Mouse (Mus musculus) hindbrain, embryonic 13.5 days (tissue): ENCODE data around the gene Clcf1. TPM values are rescaled to one million over a fixed set of nuclear protein-coding genes. Genes with fewer than 3 reads are reported as not detected.

Source experiments
- ATAC-seq: fragments of 200-750 bp; cut with Nextera tagmentation; 2 replicates; pipeline ENCODE4 v1.8.0; 2017; ENCODE audit warnings: moderate TSS enrichment; ENCODE audit not compliant: low FRiP score
- H3K27ac ChIP-seq: fragments of 300-500 bp; sonication (generic); 2 replicates; pipeline ENCODE4 v1.5.1; 2015; ENCODE audit warnings: inconsistent platforms, mild to moderate bottlenecking, moderate library complexity
- H3K27me3 ChIP-seq: fragments of 300-500 bp; sonication (generic); 2 replicates; pipeline ENCODE4 v1.6.1; 2015; ENCODE audit warnings: mild to moderate bottlenecking, inconsistent platforms
- H3K36me3 ChIP-seq: fragments of 300-500 bp; sonication (generic); 2 replicates; pipeline ENCODE4 v1.6.1; 2015; ENCODE audit warnings: mild to moderate bottlenecking, inconsistent platforms
- H3K4me1 ChIP-seq: fragments of 300-500 bp; sonication (generic); replicated peaks from 2 replicates; pipeline ENCODE4 v1.6.1; 2015; ENCODE audit warnings: inconsistent platforms
- H3K4me2 ChIP-seq: fragments of 300-500 bp; sonication (generic); 2 replicates; pipeline ENCODE4 v1.6.1; 2015; ENCODE audit warnings: inconsistent platforms, mild to moderate bottlenecking, moderate library complexity
- H3K4me3 ChIP-seq: fragments of 300-500 bp; sonication (generic); 2 replicates; pipeline ENCODE4 v1.5.1; 2015; ENCODE audit warnings: mild to moderate bottlenecking, inconsistent platforms
- H3K9ac ChIP-seq: fragments of 300-500 bp; sonication (generic); 2 replicates; pipeline ENCODE4 v1.6.1; 2015; ENCODE audit warnings: mild to moderate bottlenecking, inconsistent platforms
- H3K9me3 ChIP-seq: fragments of 300-500 bp; sonication (generic); 2 replicates; pipeline ENCODE4 v1.6.1; 2016; ENCODE audit warnings: inconsistent platforms
- WGBS: fragments of 180-500 bp; shearing (Covaris S2); methylation state at CpG from one replicate; pipeline ENCODE4 v1.1.7; 2015; 5-methylcytosine and 5-hydroxymethylcytosine counted together
- polyA plus RNA-seq: library from polyadenylated mRNA; unstranded; fragments of >200 nt; fragmentation: Nextera tagmentation; extraction: Ambion mirVana; gene quantifications from 2 replicates; pipeline ENCODE4 v1.2.1, GENCODE M21; 2015

Clcf1 gene
- polyA plus RNA-seq: 0.58 and 1.0 TPM in 2 replicates

DNA sequence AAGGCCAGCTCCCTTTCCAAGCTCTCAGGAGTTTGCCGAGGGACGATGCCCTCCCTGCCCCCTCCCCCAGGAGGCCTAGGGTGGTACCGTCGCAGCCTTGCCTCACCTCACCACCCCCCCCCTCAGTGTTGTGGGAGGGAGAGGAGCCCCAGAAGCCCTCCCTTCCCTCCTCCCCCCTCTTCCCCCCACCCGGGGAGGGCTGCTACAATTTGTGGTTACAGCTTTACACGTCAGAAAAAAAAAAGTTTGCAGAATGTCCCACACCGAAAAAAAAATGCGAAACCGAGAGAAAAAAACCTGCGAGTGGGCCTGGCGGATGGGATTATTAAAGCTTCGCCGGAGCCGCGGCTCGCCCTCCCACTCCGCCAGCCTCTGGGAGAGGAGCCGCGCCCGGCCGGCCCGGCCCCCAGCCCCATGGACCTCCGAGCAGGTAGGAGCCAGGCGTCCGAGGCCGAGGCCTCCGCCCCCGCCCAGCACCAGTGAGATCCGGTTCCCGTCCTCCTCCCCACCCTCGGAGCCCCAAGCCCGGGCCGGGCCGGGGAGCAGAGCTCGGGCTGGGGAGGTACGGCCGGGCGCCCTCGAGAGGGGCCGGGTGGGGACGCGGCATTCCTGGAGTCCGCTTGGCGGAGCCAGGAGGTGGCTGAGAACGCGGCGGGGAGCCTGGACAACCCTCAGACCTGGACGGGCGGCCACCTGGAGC is at the start of gene Clcf1, which contains the start of gene AC109138.7:
Gene Clcf1, plus strand, starts transcription at position 168 of the 700 bp plus-strand sequence.
Gene AC109138.7, plus strand, starts transcription at position 287 of the 700 bp plus-strand sequence.
- H3K27ac ChIP-seq: no peak within 1 kb of the TSS
- WGBS: under 1% methylated on average over 47 of the region's 49 CpGs

DNA sequence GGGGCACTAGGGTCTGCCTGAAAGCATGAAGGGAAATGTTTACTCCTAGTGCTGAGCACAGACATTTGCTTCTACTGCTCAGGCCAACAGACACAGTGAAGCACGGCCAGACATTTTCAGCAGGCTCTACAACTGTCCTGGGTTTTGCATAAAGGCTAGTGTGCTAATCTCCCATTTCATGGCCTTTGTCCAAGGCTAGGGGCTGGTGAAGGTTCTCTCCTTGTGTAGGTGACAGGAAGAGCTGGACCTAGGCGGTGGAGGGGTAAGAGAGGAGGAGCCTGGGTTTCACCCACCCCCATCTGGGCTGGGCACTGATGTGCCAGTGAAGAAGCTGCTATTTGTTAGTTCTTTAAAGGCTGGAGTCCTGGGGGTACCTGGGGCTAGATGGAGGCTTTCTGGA is 49.3 kb upstream of the Clcf1 start:
- H3K9ac ChIP-seq: peak overlapping the region; percentile 55; the same call in 1 of the 2 replicates
- no peak overlapping the region; the same call in 1 of the 2 replicates for H3K27ac ChIP-seq
- WGBS: 84% methylated on average over 2 of the region's 2 CpGs
- H3K36me3 ChIP-seq: peaks cover 18% of the 10 kb centered on the region
- no peaks in the 10 kb centered on the region for H3K9me3 ChIP-seq
- H3K27me3 ChIP-seq: no peaks in the 10 kb centered on the region
- no peak overlapping the region for H3K4me2 ChIP-seq
- no peak for ATAC-seq
- H3K4me3 ChIP-seq: no peak overlapping the region
- peaks cover 31% of the 10 kb centered on the region for H3K4me1 ChIP-seq

More for the DNA sequence above, at the start of gene Clcf1, which contains the start of gene AC109138.7:
- no peaks in the 10 kb centered on the region for H3K36me3 ChIP-seq
- peaks cover 44% of the 10 kb centered on the region for H3K4me1 ChIP-seq
- no peak; the same call in 1 of the 2 replicates for ATAC-seq
- no peaks in the 10 kb centered on the region for H3K9me3 ChIP-seq
- H3K4me3 ChIP-seq: peak within 1 kb of the TSS; percentile 54
- H3K27me3 ChIP-seq: peaks cover 86% of the 10 kb centered on the region
- peak within 1 kb of the TSS; percentile 75 for H3K9ac ChIP-seq
- H3K4me2 ChIP-seq: peak within 1 kb of the TSS; percentile 91

DNA sequence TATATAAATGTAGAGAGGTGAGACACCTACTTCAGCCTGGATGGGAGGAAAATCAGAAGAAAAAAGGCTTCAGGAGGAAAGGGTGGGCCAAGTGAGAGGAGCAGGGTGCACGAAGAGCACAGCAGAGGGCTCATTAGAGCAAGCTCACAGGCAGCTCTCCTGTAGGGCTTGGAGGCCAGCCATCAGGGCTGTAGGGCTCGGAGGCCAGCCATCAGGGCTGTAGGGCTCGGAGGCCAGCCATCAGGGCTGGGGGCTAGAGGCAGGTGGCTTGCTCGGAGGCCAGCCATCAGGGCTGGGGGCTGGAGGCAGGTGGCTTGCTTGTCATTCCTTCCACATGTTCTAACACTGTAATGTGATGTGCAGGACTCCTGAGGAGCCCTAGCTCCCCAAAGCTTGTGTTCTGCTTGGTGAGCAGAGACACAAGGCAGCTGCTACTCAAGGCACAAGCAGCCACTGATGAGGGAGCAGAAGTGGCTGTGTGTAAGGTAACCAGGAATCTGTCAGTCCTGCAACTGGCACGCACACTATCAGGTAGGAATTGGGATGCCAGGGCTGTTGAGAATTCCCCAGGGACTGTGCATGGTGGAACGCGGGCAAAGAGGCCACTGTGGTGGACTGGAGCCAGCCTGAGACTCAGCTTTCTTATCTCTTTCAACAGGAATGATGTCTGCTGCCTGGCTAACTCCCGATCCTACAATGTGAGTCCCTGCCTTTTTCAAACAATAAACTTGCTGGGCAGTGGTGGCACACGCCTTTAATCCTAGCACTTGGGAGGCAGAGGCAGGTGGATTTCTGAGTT is 47.2 kb upstream of the Clcf1 start:
- Histone ChIP-seq H3K9ac (peak overlapping the region; percentile 49), H3K36me3 (no peaks in the 10 kb centered on the region), H3K4me2 (no peak overlapping the region), H3K4me1 (peaks cover 38% of the 10 kb centered on the region), H3K4me3 (no peak overlapping the region), H3K27me3 (no peaks in the 10 kb centered on the region), H3K27ac (no peak overlapping the region), H3K9me3 (no peaks in the 10 kb centered on the region)
- WGBS: 82% methylated on average over 9 of the region's 9 CpGs
- ATAC-seq: no peak

DNA sequence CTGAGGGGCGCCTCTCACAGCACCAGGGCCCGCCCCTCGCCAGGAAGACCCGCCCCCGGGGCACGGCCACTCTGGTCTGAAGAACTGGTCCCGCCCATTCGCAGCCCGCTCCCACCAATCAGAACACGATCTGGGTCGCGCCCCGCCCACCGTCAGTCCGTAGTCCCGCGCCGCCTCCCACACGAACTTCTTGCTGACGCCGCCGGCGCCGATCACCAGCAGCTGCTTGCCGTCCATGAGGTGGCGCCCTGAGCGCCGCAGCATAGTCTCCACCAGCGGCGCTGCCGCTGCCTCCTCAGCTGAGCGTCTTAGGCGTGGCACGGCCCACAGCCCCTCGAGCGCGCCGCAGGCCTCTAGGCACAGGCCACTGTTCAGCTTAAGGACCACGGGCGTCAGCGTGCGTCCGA is 44.7 kb upstream of the Clcf1 start:
- peak; percentile 93 for ATAC-seq
- Histone ChIP-seq H3K27ac (peak overlapping the region; percentile 94), H3K4me1 (peaks cover 18% of the 10 kb centered on the region), H3K9ac (peak overlapping the region; percentile 81), H3K27me3 (no peaks in the 10 kb centered on the region), H3K36me3 (no peaks in the 10 kb centered on the region), H3K9me3 (no peaks in the 10 kb centered on the region), H3K4me3 (peak overlapping the region; percentile 42), H3K4me2 (peak overlapping the region; percentile 78)
- under 1% methylated on average over 43 of the region's 43 CpGs for WGBS

DNA sequence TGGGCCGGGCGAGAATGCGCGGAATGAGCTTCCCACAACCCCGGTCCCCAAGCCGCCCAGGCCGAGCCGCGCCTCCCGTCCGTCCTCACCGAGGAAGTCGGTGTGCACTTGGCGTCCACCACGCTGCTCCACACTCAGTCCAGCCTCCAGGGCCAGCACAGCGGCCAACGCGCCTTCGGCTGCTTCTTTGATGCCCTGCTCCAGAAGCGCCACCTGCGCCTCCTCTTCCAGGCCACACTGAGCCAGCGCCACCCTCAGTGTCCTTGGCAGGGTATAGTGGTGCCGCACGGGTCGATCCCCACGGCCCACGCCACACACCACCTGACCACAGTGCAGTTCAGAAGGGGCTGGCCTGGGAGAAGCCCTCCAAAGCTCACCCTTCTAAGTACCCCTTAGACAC is 44.2 kb upstream of the Clcf1 start:
- 6% methylated on average over 27 of the region's 27 CpGs for WGBS
- H3K9ac ChIP-seq: peak overlapping the region; percentile 81
- H3K27ac ChIP-seq: peak overlapping the region; percentile 94
- H3K9me3 ChIP-seq: no peaks in the 10 kb centered on the region
- no peaks in the 10 kb centered on the region for H3K36me3 ChIP-seq
- peak overlapping the region; percentile 78 for H3K4me2 ChIP-seq
- peak overlapping the region; percentile 42 for H3K4me3 ChIP-seq
- H3K4me1 ChIP-seq: peaks cover 18% of the 10 kb centered on the region
- 0 out of 2 replicates have a peak, but pooled peaks cover 2% of the 10 kb centered on the region for H3K27me3 ChIP-seq
- peak; percentile 61 for ATAC-seq

DNA sequence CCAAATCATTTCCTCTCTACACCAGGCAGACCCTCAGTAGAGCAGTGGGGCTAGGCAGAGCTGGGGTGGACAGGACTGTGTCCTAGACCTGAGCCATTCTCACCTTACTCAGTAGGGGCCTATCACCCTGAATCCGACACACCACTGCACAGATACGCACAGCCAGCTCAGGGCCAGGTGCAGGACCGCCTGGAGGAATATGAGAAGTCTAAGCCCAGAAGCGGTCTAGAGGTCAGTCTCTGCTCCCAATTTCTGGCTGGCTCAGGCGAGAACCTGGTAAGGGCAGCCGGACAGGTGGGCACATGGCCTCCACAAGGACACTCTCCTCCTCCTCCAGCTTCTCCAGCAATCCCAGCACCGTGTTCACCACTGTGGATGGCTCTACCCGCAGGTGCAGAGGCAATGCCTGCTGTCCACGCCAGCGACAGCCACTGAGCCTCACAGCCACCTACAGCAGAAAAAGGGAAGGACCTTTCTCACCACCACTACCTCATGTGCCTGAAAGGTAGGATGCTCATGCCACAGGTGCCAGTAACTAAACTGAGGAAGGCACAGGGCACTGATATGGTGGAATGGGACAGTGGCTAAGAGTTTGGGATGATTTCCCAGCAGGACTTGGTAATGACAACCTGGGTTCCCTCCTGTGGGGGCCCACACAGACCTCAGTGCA is 43.2 kb upstream of the Clcf1 start:
- Histone ChIP-seq H3K27me3 (0 out of 2 replicates have a peak, but pooled peaks cover 2% of the 10 kb centered on the region), H3K27ac (no peak overlapping the region), H3K4me1 (peaks cover 27% of the 10 kb centered on the region), H3K4me2 (no peak overlapping the region), H3K9me3 (no peaks in the 10 kb centered on the region), H3K36me3 (no peaks in the 10 kb centered on the region), H3K9ac (peak overlapping the region; percentile 81; the same call in 1 of the 2 replicates), H3K4me3 (no peak overlapping the region)
- 92% methylated on average over 10 of the region's 10 CpGs for WGBS
- no peak for ATAC-seq

DNA sequence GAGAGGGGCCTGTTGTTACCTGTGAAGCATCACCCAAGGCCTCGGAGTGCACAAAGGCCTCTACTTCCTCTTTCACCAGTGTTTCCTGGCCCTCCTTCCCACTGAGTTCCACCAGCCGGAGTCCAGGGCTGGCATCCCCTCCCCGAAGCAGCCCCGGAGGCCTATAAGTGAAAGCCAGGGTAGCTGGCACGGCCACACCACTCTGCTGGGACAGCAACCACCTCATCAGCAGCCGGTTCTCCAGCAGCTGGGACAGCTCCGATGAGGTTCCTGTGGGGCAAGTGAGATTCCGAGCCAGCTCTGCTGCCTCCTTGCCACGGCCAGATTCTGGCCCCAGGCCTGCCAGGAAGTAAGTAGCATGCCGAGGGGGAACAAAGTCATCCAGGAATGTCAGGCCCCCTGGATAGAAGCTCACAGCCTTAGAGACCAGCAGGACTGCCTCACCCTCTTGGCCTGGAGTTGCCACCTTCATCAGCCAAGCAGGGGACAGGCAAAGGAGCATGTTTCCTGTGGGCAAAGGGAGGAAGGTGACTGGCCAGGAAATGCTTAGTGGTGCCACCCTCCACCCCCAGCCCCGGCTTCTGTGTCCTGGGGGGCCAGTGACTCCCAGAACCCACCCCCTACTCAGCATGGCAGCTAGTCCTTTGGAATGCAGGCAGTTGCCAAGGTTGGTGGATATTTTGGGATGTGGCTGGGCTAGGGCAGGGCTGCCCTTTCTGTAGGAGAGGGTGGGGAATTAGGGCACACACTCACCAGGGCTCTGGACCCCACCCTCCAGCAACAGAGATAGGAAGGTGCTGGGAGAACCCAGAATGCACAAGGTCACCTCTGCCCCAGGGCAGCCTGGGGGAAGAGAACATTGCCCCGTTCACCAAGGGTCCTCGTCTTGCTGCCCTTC is 42.4 kb upstream of the Clcf1 start:
- Histone ChIP-seq H3K36me3 (no peaks in the 10 kb centered on the region), H3K4me3 (no peak overlapping the region), H3K4me1 (peaks cover 28% of the 10 kb centered on the region), H3K27ac (no peak overlapping the region), H3K9ac (peak overlapping the region; percentile 21), H3K9me3 (no peaks in the 10 kb centered on the region), H3K4me2 (no peak overlapping the region), H3K27me3 (0 out of 2 replicates have a peak, but pooled peaks cover 2% of the 10 kb centered on the region)
- no peak for ATAC-seq
- 72% methylated on average over 13 of the region's 13 CpGs for WGBS

DNA sequence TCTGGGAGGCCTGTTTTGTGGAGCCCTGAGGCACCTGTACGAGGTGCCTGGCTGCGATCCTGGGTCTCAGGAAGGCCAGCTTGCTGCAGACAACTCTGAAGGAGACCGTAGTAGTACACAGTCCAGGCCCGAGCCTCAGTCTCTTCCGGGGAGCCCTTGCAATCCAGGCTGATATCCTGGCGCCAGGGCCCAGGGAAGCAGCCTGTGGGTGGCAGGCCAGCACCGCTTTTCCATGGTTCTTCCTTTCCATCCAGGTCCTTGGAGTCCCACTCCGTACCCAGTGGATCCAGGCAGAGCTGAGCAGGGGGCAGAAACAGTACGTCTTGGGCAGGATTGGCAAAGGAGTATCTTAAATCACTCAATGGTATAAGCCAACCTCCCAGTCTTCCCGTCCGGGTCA is 41.1 kb upstream of the Clcf1 start:
- no peak for ATAC-seq
- H3K36me3 ChIP-seq: no peaks in the 10 kb centered on the region
- H3K9me3 ChIP-seq: no peaks in the 10 kb centered on the region
- H3K9ac ChIP-seq: peak overlapping the region; percentile 35; the same call in 1 of the 2 replicates
- H3K27ac ChIP-seq: no peak overlapping the region
- peaks cover 28% of the 10 kb centered on the region for H3K4me1 ChIP-seq
- no peak overlapping the region for H3K4me3 ChIP-seq
- 62% methylated on average over 11 of the region's 11 CpGs for WGBS
- no peak overlapping the region for H3K4me2 ChIP-seq
- 0 out of 2 replicates have a peak, but pooled peaks cover 2% of the 10 kb centered on the region for H3K27me3 ChIP-seq

DNA sequence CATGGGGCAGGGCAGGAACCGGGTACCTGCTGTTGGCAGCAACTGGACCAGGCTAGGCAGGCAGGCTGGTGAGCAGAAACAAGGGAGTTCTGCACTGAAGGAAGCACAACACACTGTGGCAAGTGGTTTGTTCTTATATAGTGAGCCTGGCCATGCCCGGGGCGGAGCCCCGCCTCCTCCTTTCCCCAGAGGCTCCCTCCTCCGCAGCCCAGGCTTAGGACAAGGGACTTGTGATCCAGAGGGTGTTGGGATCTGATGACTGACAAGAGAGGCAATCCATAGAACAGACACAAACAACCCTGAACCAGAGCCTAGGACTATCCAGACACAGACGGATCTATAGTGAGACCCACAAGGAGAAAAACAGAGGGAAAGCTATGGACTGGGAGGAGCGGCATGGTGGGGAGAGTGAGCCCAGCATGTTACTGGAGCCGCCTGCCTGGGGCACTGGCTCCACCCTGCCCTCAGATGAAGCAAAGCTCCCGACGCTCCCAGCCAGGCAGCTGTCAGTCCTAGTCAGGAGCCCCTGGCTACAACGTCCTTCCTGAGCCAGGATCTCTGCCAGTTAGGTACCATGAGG is 38.6 kb upstream of the Clcf1 start, which contains the start of gene Carns1:
Gene Carns1, minus strand, starts transcription at position 112 of the 580 bp plus-strand sequence.
- Histone ChIP-seq H3K4me1 (peaks cover 17% of the 10 kb centered on the region), H3K9ac (peak within 1 kb of the TSS; percentile 60; the same call in 1 of the 2 replicates), H3K27me3 (0 out of 2 replicates have a peak, but pooled peaks cover 2% of the 10 kb centered on the region), H3K36me3 (no peaks in the 10 kb centered on the region), H3K27ac (no peak within 1 kb of the TSS), H3K4me3 (peak within 1 kb of the TSS; percentile 4), H3K4me2 (peak within 1 kb of the TSS; percentile 31), H3K9me3 (no peaks in the 10 kb centered on the region)
- WGBS: 4% methylated on average over 11 of the region's 11 CpGs
- ATAC-seq: peak; percentile 37; the same call in 1 of the 2 replicates

DNA sequence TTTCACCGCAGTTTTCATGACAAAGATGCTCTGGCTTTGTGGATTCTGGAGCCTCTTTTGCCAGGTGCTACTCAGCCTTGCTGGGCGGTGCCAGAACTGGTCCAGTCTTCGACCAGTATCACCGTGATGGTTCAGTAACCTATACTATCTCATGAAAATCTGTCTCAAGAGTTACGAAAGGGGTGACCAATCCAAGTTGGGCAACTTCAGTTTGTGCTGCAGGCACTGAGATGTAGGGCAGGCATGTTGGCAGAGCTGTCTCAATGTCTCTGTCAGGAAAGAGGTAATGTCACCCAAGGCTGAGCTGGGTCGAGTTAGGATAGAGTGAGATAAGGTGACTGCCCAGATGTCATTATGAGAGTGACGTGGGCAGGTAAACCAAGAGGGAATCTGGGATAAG is 33.6 kb upstream of the Clcf1 start:
- 92% methylated on average over 7 of the region's 7 CpGs for WGBS
- H3K9me3 ChIP-seq: no peaks in the 10 kb centered on the region
- no peak overlapping the region for H3K4me2 ChIP-seq
- no peak overlapping the region for H3K4me3 ChIP-seq
- peaks cover 20% of the 10 kb centered on the region for H3K4me1 ChIP-seq
- H3K27me3 ChIP-seq: no peaks in the 10 kb centered on the region
- no peak overlapping the region for H3K27ac ChIP-seq
- H3K36me3 ChIP-seq: no peaks in the 10 kb centered on the region
- ATAC-seq: no peak
- no peak overlapping the region for H3K9ac ChIP-seq

DNA sequence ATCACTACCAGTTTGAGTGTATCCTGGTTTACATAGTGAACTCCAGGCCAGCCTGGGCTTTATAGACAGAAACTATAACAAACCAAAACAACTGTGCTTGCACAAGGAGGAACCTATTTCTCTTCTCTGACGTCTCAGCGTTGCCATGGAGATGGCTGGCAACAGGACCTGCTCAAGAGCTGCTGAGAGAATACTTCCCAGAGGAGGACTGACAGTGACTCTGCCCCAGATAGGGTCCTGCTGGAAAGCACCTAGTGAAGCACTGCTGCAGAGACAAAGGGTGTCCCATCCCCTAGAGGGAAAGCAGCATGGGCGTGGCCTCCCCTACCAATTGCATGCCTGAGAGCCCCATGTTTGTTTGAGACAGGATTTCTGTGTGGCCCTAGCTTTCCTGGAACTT is 32.1 kb upstream of the Clcf1 start:
- no peaks in the 10 kb centered on the region for H3K36me3 ChIP-seq
- H3K4me2 ChIP-seq: no peak overlapping the region
- H3K4me1 ChIP-seq: peaks cover 17% of the 10 kb centered on the region
- no peak overlapping the region for H3K27ac ChIP-seq
- no peak overlapping the region for H3K4me3 ChIP-seq
- H3K9me3 ChIP-seq: no peaks in the 10 kb centered on the region
- WGBS: 42% methylated on average over 3 of the region's 3 CpGs
- no peaks in the 10 kb centered on the region for H3K27me3 ChIP-seq
- peak overlapping the region; percentile 30; the same call in 1 of the 2 replicates for H3K9ac ChIP-seq
- no peak for ATAC-seq
